Mouse (Mus musculus): ENCODE data around the gene Gm1113. TPM values are rescaled to one million over a fixed set of nuclear protein-coding genes. Genes with fewer than 3 reads are reported as not detected.

Gene Gm1113
- polyA plus RNA-seq, 1 experiment from 2014 or later, result not detected

- Histone ChIP-seq H3K4me2 (replicated peaks) (no peak overlapping the region), H3K27ac (no peak overlapping the region), H3K9ac (no peak overlapping the region), H3K27me3 (replicated peaks) (no peaks in the 10 kb centered on the region), H3K4me3 (no peak overlapping the region), H3K9me3 (no peaks in the 10 kb centered on the region), H3K4me1 (no peaks in the 10 kb centered on the region), H3K36me3 (peaks cover 27% of the 10 kb centered on the region)
- peak; percentile 72; the same call in 1 of the 2 replicates for ATAC-seq (ENCODE audit: low FRiP score, low read depth)
- 36% methylated on average over 7 of the region's 7 CpGs for WGBS
These were observed 24.9 kb downstream of the Gm1113 start for GRCm38 (mm10) chr9:35493033-35493732.

- H3K36me3 ChIP-seq, result peaks cover 39% of the 10 kb centered on the region
- 82% methylated on average over 11 of the region's 11 CpGs for WGBS
- ATAC-seq (ENCODE audit: low FRiP score, low read depth), result no peak
These were observed 26.8 kb downstream of the Gm1113 start for GRCm38 (mm10) chr9:35491109-35491866.

GRCm38 (mm10) chr9:35488496-35488895 is 29.6 kb downstream of the Gm1113 start:
- H3K36me3 ChIP-seq, result peaks cover 56% of the 10 kb centered on the region

More at GRCm38 (mm10) chr9:35491109-35491866, 26.8 kb downstream of the Gm1113 start:
- Histone ChIP-seq H3K9ac (no peak overlapping the region), H3K9me3 (no peaks in the 10 kb centered on the region), H3K27ac (no peak overlapping the region), H3K4me1 (no peaks in the 10 kb centered on the region), H3K27me3 (replicated peaks) (no peaks in the 10 kb centered on the region), H3K4me2 (replicated peaks) (no peak overlapping the region), H3K4me3 (no peak overlapping the region)

GRCm38 (mm10) chr9:35486616-35487015 is 31.5 kb downstream of the Gm1113 start:
- ATAC-seq (ENCODE audit: low FRiP score, low read depth), result no peak
- Histone ChIP-seq H3K4me2 (replicated peaks) (no peak overlapping the region), H3K4me1 (no peaks in the 10 kb centered on the region), H3K9ac (no peak overlapping the region), H3K4me3 (no peak overlapping the region), H3K27me3 (replicated peaks) (no peaks in the 10 kb centered on the region), H3K9me3 (no peaks in the 10 kb centered on the region), H3K27ac (no peak overlapping the region), H3K36me3 (peaks cover 56% of the 10 kb centered on the region)
- 87% methylated on average over 13 of the region's 13 CpGs for WGBS

More at GRCm38 (mm10) chr9:35488496-35488895, 29.6 kb downstream of the Gm1113 start:
- no peak for ATAC-seq (ENCODE audit: low FRiP score, low read depth)
- no peak overlapping the region for H3K4me2 ChIP-seq (replicated peaks)
- no peak overlapping the region for H3K27ac ChIP-seq
- H3K9ac ChIP-seq, result no peak overlapping the region
- no peak overlapping the region for H3K4me3 ChIP-seq
- no peaks in the 10 kb centered on the region for H3K9me3 ChIP-seq
- H3K27me3 ChIP-seq (replicated peaks), result no peaks in the 10 kb centered on the region
- no peaks in the 10 kb centered on the region for H3K4me1 ChIP-seq
- 90% methylated on average over 4 of the region's 4 CpGs for WGBS

- Histone ChIP-seq H3K4me1 (no peaks in the 10 kb centered on the region), H3K27ac (no peak overlapping the region), H3K9me3 (no peaks in the 10 kb centered on the region), H3K9ac (no peak overlapping the region), H3K27me3 (replicated peaks) (no peaks in the 10 kb centered on the region), H3K4me3 (no peak overlapping the region), H3K4me2 (replicated peaks) (no peak overlapping the region), H3K36me3 (peaks cover 53% of the 10 kb centered on the region)
- 86% methylated on average over 3 of the region's 3 CpGs for whole genome bisulfite sequencing
- no peak for ATAC-seq (ENCODE audit: low FRiP score, low read depth)
These were observed 34.1 kb downstream of the Gm1113 start for GRCm38 (mm10) chr9:35483949-35484348.

GRCm38 (mm10) chr9:35482014-35482898 is 35.8 kb downstream of the Gm1113 start:
- no peaks in the 10 kb centered on the region for H3K4me1 ChIP-seq
- WGBS, result 82% methylated on average over 13 of the region's 13 CpGs

GRCm38 (mm10) chr9:35479456-35479855 is 38.6 kb downstream of the Gm1113 start:
- Histone ChIP-seq H3K9ac (no peak overlapping the region), H3K27me3 (replicated peaks) (no peaks in the 10 kb centered on the region), H3K27ac (no peak overlapping the region), H3K4me1 (no peaks in the 10 kb centered on the region), H3K4me2 (replicated peaks) (no peak overlapping the region), H3K36me3 (peaks cover 45% of the 10 kb centered on the region), H3K9me3 (no peaks in the 10 kb centered on the region), H3K4me3 (no peak overlapping the region)
- no peak for ATAC-seq (ENCODE audit: low FRiP score, low read depth)
- 94% methylated on average over 6 of the region's 6 CpGs for WGBS

More at GRCm38 (mm10) chr9:35482014-35482898, 35.8 kb downstream of the Gm1113 start:
- ATAC-seq (ENCODE audit: low FRiP score, low read depth), result no peak
- H3K9me3 ChIP-seq, result no peaks in the 10 kb centered on the region
- no peak overlapping the region for H3K4me3 ChIP-seq
- H3K36me3 ChIP-seq, result peaks cover 46% of the 10 kb centered on the region
- H3K27me3 ChIP-seq (replicated peaks), result no peaks in the 10 kb centered on the region
- no peak overlapping the region for H3K9ac ChIP-seq
- no peak overlapping the region for H3K27ac ChIP-seq
- no peak overlapping the region for H3K4me2 ChIP-seq (replicated peaks)

GRCm38 (mm10) chr9:35475394-35475793 is 42.7 kb downstream of the Gm1113 start:
- Histone ChIP-seq H3K4me1 (no peaks in the 10 kb centered on the region), H3K9ac (no peak overlapping the region), H3K27ac (no peak overlapping the region), H3K9me3 (no peaks in the 10 kb centered on the region), H3K4me3 (no peak overlapping the region), H3K4me2 (replicated peaks) (no peak overlapping the region), H3K27me3 (replicated peaks) (no peaks in the 10 kb centered on the region), H3K36me3 (peaks cover 54% of the 10 kb centered on the region)
- no peak for ATAC-seq (ENCODE audit: low FRiP score, low read depth)
- 92% methylated on average over 7 of the region's 7 CpGs for WGBS

- Histone ChIP-seq H3K9ac (no peak overlapping the region), H3K27me3 (replicated peaks) (no peaks in the 10 kb centered on the region), H3K27ac (no peak overlapping the region), H3K9me3 (no peaks in the 10 kb centered on the region), H3K4me3 (no peak overlapping the region), H3K4me1 (no peaks in the 10 kb centered on the region), H3K4me2 (replicated peaks) (no peak overlapping the region), H3K36me3 (peaks cover 55% of the 10 kb centered on the region)
- no peak for ATAC-seq (ENCODE audit: low FRiP score, low read depth)
- WGBS, result 80% methylated on average over 10 of the region's 10 CpGs
These were observed 43.9 kb downstream of the Gm1113 start for GRCm38 (mm10) chr9:35474104-35474724.

GRCm38 (mm10) chr9:35468913-35469312 is 49.2 kb downstream of the Gm1113 start:
- H3K27ac ChIP-seq, result no peak overlapping the region
- peaks cover 27% of the 10 kb centered on the region for H3K36me3 ChIP-seq
- H3K27me3 ChIP-seq (replicated peaks), result no peaks in the 10 kb centered on the region
- ATAC-seq (ENCODE audit: low FRiP score, low read depth), result no peak
- no peak overlapping the region for H3K4me3 ChIP-seq
- H3K4me2 ChIP-seq (replicated peaks), result no peak overlapping the region
- no peaks in the 10 kb centered on the region for H3K9me3 ChIP-seq
- H3K9ac ChIP-seq, result no peak overlapping the region
- no peaks in the 10 kb centered on the region for H3K4me1 ChIP-seq

- WGBS, result 75% methylated on average over 8 of the region's 8 CpGs
- no peaks in the 10 kb centered on the region for H3K27me3 ChIP-seq (replicated peaks)
- H3K9me3 ChIP-seq, result no peaks in the 10 kb centered on the region
- H3K36me3 ChIP-seq, result peaks cover 33% of the 10 kb centered on the region
- no peaks in the 10 kb centered on the region for H3K4me1 ChIP-seq
- H3K4me2 ChIP-seq (replicated peaks), result no peak overlapping the region
- no peak overlapping the region for H3K9ac ChIP-seq
- no peak overlapping the region for H3K4me3 ChIP-seq
- H3K27ac ChIP-seq, result no peak overlapping the region
- ATAC-seq (ENCODE audit: low FRiP score, low read depth), result no peak
These were observed 50.7 kb downstream of the Gm1113 start for GRCm38 (mm10) chr9:35467264-35467817.
